Mouse (Mus musculus) liver, embryonic 15.5 days (tissue): ENCODE results near the gene Elmo1. TPM values are rescaled to one million over a fixed set of nuclear protein-coding genes. Genes with fewer than 3 reads are reported as not detected.

Experiments
- ATAC-seq: fragments of 200-750 bp; cut with Nextera tagmentation; 2 replicates; pipeline ENCODE4 v1.8.0; 2017; ENCODE audit warnings: moderate number of reproducible peaks, mild to moderate bottlenecking, moderate library complexity; ENCODE audit not compliant: insufficient read depth
- H3K27ac ChIP-seq: fragments of 300-500 bp; sonication (generic); replicated peaks from 2 replicates; pipeline ENCODE4 v1.5.1; 2015; ENCODE audit warnings: mild to moderate bottlenecking, inconsistent platforms
- H3K27me3 ChIP-seq: fragments of 300-500 bp; sonication (generic); 2 replicates; pipeline ENCODE4 v1.6.1; 2015; ENCODE audit warnings: mild to moderate bottlenecking, inconsistent platforms
- H3K36me3 ChIP-seq: fragments of 300-500 bp; sonication (generic); replicated peaks from 2 replicates; pipeline ENCODE4 v1.6.1; 2015; ENCODE audit warnings: moderate library complexity, mild to moderate bottlenecking, inconsistent platforms
- H3K4me1 ChIP-seq: fragments of 300-500 bp; sonication (generic); replicated peaks from 2 replicates; pipeline ENCODE4 v1.6.1; 2015; ENCODE audit warnings: inconsistent platforms
- H3K4me2 ChIP-seq: fragments of 300-500 bp; sonication (generic); 2 replicates; pipeline ENCODE4 v1.6.1; 2015; ENCODE audit warnings: moderate library complexity, mild to moderate bottlenecking, inconsistent platforms
- H3K4me3 ChIP-seq: fragments of 300-500 bp; sonication (generic); replicated peaks from 2 replicates; pipeline ENCODE4 v1.5.1; 2015; ENCODE audit warnings: mild to moderate bottlenecking, inconsistent platforms
- H3K9ac ChIP-seq: fragments of 300-500 bp; sonication (generic); 2 replicates; pipeline ENCODE4 v1.6.1; 2015; ENCODE audit warnings: moderate library complexity, mild to moderate bottlenecking, inconsistent platforms
- H3K9me3 ChIP-seq: fragments of 300-500 bp; sonication (generic); replicated peaks from 2 replicates; pipeline ENCODE4 v1.6.1; 2016; ENCODE audit warnings: inconsistent platforms
- WGBS: fragments of 180-500 bp; shearing (Covaris S2); methylation state at CpG from one replicate; pipeline ENCODE4 v1.1.7; 2015; ENCODE audit warnings: mixed read lengths; ENCODE audit not compliant: insufficient replicate concordance; 5-methylcytosine and 5-hydroxymethylcytosine counted together
- polyA plus RNA-seq: library from polyadenylated mRNA; unstranded; fragments of >200 nt; fragmentation: Nextera tagmentation; extraction: Ambion mirVana; gene quantifications from 2 replicates; pipeline ENCODE4 v1.2.1, GENCODE M21; 2015

The Elmo1 gene
- polyA plus RNA-seq, 1 experiment from 2014 or later: 4.9 TPM

GRCm38 (mm10) chr13:20061031-20061430 lies 29.4 kb upstream of the Elmo1 start:
- H3K9me3 ChIP-seq: no peaks in the 10 kb centered on the region
- WGBS: 54% methylated on average over 5 of the region's 5 CpGs
- no peaks in the 10 kb centered on the region for H3K4me1 ChIP-seq
- no peaks in the 10 kb centered on the region for H3K27me3 ChIP-seq
- H3K9ac ChIP-seq: no peak overlapping the region
- H3K4me3 ChIP-seq: no peak overlapping the region
- H3K36me3 ChIP-seq: no peaks in the 10 kb centered on the region
- no peak overlapping the region for H3K27ac ChIP-seq
- no peak for ATAC-seq
- H3K4me2 ChIP-seq: no peak overlapping the region

DNA sequence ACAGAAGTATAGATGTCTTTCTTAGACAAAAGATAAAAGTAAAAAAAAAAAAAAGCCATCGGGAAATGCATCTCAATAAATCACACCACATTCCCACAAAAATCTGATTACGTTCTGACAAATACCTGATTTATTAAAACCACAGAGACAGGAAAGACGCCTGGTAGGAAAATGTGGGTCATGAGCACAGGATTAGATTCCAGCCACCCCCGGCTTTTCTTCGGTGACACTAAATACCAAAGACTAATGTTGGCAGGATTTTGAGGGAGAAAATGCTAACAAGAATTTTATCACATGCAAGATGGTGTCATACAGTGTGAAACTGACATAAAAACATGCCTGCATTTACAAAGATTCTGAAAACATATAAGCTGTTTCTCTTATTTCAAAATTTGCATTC lies 27.1 kb upstream of the Elmo1 start:
- WGBS: 44% methylated on average over 5 of the region's 5 CpGs
- ATAC-seq: no peak
- H3K27me3 ChIP-seq: no peaks in the 10 kb centered on the region

DNA sequence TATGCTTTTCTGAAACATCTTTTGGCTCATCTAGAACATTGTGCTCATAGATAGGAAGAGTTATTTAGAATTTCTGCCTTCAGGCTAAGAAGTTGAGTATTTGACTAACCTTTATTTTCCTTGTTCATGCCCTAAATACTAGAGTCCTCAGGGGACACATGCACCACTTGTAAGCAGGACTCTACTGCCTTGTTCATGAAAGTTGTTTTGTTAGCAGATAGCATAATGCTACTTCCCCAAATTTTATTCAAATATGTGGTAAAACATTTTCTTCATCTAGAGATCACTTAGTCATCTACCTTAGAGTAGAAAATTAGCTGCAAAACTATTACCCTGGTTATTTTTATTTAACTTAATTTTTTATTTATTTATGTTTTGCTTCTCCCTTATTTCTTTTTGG lies 18.4 kb upstream of the Elmo1 start:
- no peak overlapping the region for H3K27ac ChIP-seq
- H3K4me1 ChIP-seq: no peaks in the 10 kb centered on the region
- no peaks in the 10 kb centered on the region for H3K36me3 ChIP-seq
- no peak overlapping the region for H3K4me3 ChIP-seq
- H3K9ac ChIP-seq: no peak overlapping the region
- H3K27me3 ChIP-seq: no peaks in the 10 kb centered on the region
- H3K4me2 ChIP-seq: no peak overlapping the region
- no peak for ATAC-seq
- no peaks in the 10 kb centered on the region for H3K9me3 ChIP-seq

More for the DNA sequence above, 27.1 kb upstream of the Elmo1 start:
- no peak overlapping the region for H3K4me2 ChIP-seq
- no peak overlapping the region for H3K27ac ChIP-seq
- H3K9me3 ChIP-seq: no peaks in the 10 kb centered on the region
- H3K9ac ChIP-seq: no peak overlapping the region
- no peaks in the 10 kb centered on the region for H3K36me3 ChIP-seq
- no peak overlapping the region for H3K4me3 ChIP-seq
- H3K4me1 ChIP-seq: no peaks in the 10 kb centered on the region

- ATAC-seq: no peak
- H3K4me3 ChIP-seq: no peak overlapping the region
- H3K4me2 ChIP-seq: no peak overlapping the region
- H3K4me1 ChIP-seq: no peaks in the 10 kb centered on the region
- 56% methylated on average over 5 of the region's 5 CpGs for WGBS
- no peaks in the 10 kb centered on the region for H3K36me3 ChIP-seq
- no peak overlapping the region for H3K27ac ChIP-seq
- H3K27me3 ChIP-seq: no peaks in the 10 kb centered on the region
- H3K9me3 ChIP-seq: no peaks in the 10 kb centered on the region
- H3K9ac ChIP-seq: no peak overlapping the region
Observed at GRCm38 (mm10) chr13:20072994-20073393, 17.4 kb upstream of the Elmo1 start.

DNA sequence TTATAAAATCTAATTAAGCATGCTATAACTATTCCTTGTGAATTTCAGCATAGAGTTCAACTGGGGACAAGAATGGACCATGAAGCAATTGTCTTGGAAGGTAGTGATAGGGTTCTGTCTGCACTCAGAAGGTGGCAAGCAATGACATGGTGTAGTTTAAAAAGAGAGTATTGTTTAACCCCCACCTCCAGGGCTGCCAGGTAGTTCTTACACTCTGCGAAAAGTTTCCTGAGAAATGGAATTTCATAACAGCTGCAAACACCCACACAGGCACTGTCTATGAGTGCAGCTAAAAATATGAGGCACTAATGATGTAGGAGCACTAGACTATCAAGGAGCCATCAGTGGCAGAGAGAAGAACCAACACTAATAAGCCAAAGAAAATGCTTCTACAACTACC lies 13.9 kb upstream of the Elmo1 start:
- no peaks in the 10 kb centered on the region for H3K36me3 ChIP-seq
- H3K4me1 ChIP-seq: no peaks in the 10 kb centered on the region
- no peaks in the 10 kb centered on the region for H3K27me3 ChIP-seq
- H3K9me3 ChIP-seq: no peaks in the 10 kb centered on the region
- H3K9ac ChIP-seq: no peak overlapping the region
- WGBS: 64% methylated on average over 1 of the region's 1 CpGs
- ATAC-seq: no peak
- no peak overlapping the region for H3K4me3 ChIP-seq
- H3K27ac ChIP-seq: no peak overlapping the region
- no peak overlapping the region for H3K4me2 ChIP-seq

- H3K9me3 ChIP-seq: no peaks in the 10 kb centered on the region
- no peak for ATAC-seq
- WGBS: 68% methylated on average over 3 of the region's 3 CpGs
- no peaks in the 10 kb centered on the region for H3K27me3 ChIP-seq
- H3K9ac ChIP-seq: no peak overlapping the region
- H3K4me2 ChIP-seq: no peak overlapping the region
- no peaks in the 10 kb centered on the region for H3K4me1 ChIP-seq
- H3K36me3 ChIP-seq: no peaks in the 10 kb centered on the region
- H3K4me3 ChIP-seq: no peak overlapping the region
- no peak overlapping the region for H3K27ac ChIP-seq
Observed at GRCm38 (mm10) chr13:20077237-20077636, 13.2 kb upstream of the Elmo1 start.

GRCm38 (mm10) chr13:20090711-20091603 lies 561 bp downstream of the Elmo1 start:
- under 1% methylated on average over 91 of the region's 93 CpGs for WGBS
- peak overlapping the region; percentile 78 for H3K27ac ChIP-seq
- peak; percentile 58 for ATAC-seq

DNA sequence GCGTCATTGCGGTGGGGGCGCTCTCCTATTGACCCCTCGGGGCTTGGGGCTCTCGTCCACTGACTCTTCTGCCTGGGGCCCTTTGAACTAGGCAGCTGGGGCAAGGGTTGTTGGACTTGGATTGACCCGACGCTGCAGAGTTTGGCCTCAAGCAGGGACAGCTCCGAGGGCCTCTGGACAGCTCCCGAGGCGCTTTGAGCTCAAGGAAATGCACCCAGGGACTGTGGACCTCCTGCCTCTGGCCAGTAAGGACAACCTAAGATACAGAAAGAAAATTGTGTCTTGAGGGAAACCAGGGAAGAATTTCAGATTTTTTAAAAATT lies 1.2 kb downstream of the Elmo1 start:
- H3K4me2 ChIP-seq: peak overlapping the region; percentile 66
- H3K27me3 ChIP-seq: peaks cover 66% of the 10 kb centered on the region
- peak; percentile 29; the same call in 1 of the 2 replicates for ATAC-seq
- peak overlapping the region; percentile 62 for H3K4me3 ChIP-seq
- no peaks in the 10 kb centered on the region for H3K9me3 ChIP-seq
- peaks cover 15% of the 10 kb centered on the region; the same call in 1 of the 2 replicates for H3K4me1 ChIP-seq
- H3K27ac ChIP-seq: peak overlapping the region; percentile 78; the same call in 1 of the 2 replicates
- no peaks in the 10 kb centered on the region for H3K36me3 ChIP-seq
- no peak overlapping the region for H3K9ac ChIP-seq
- WGBS: 2% methylated on average over 10 of the region's 10 CpGs

More at GRCm38 (mm10) chr13:20090711-20091603, 561 bp downstream of the Elmo1 start:
- no peaks in the 10 kb centered on the region for H3K9me3 ChIP-seq
- H3K9ac ChIP-seq: peak overlapping the region; percentile 54
- H3K4me2 ChIP-seq: peak overlapping the region; percentile 66
- H3K4me1 ChIP-seq: peaks cover 15% of the 10 kb centered on the region; the same call in 1 of the 2 replicates
- H3K27me3 ChIP-seq: peaks cover 66% of the 10 kb centered on the region
- peak overlapping the region; percentile 62 for H3K4me3 ChIP-seq
- no peaks in the 10 kb centered on the region for H3K36me3 ChIP-seq

DNA sequence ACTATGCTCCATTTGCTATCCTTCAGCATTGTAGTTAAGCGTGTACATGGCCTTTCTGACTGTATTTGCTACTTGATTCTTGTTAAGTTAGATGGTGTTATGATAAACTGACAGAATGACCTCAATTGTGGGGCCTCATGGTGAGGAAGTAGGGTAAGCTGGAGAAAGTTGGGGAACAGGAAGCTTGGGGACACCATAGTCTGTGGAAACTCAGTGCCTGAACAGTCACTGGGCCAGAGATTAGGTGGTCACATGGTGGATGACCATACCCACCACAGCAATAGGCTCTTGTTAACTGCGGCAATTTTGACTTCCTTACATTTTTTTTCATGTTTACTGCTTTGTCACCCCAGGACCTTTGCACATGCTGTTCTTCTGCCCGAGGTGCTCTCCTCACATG lies 1.9 kb downstream of the Elmo1 start:
- Histone ChIP-seq H3K27me3 (peaks cover 62% of the 10 kb centered on the region), H3K27ac (0 out of 2 replicates have a peak overlapping the region, but pooled peaks have one; percentile 17), H3K4me3 (no peak overlapping the region), H3K4me1 (peaks cover 19% of the 10 kb centered on the region; the same call in 1 of the 2 replicates), H3K9me3 (no peaks in the 10 kb centered on the region), H3K9ac (no peak overlapping the region), H3K36me3 (no peaks in the 10 kb centered on the region), H3K4me2 (peak overlapping the region; percentile 20; the same call in 1 of the 2 replicates)
- 52% methylated on average over 3 of the region's 3 CpGs for WGBS
- ATAC-seq: no peak

DNA sequence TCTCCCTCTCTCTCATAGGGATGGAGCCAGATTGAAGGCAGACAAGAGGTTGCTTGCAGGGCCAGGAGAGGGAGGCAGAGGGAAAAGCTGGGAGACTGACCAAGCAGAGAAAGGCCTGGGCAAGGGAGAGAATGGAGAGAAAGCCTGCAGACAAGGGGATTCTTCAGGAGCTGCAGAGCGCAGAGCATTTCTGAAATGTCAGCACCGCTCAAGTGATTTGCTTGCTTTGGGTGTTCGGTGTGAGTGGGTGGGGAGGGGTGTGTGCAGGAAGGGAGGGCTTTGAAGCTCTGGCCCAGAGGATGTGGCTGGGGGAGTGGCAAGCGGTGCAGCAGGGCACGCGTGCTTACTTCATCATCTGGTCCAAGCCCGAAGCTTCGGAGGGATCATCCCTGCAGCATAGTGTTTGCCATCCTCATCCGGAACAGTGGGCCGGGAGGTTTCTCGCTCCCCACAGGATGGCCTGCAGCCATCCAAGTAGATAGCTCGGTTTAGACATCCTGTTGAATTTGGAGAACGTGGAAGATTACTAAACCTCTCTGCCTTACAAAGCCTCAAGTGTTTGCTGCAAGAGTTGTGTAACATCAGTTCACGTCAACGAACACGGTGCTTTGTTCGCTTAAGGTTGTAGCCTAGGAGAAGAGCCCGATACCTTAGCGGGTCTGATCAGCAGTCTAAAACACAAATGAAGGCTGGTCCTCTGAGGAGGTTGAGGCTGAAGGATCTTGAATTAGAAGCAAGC lies 3.1 kb downstream of the Elmo1 start:
- Histone ChIP-seq H3K9ac (no peak overlapping the region), H3K4me1 (peaks cover 29% of the 10 kb centered on the region), H3K27me3 (peaks cover 51% of the 10 kb centered on the region), H3K4me2 (peak overlapping the region; percentile 33), H3K27ac (peak overlapping the region; percentile 38; the same call in 1 of the 2 replicates), H3K4me3 (no peak overlapping the region), H3K36me3 (no peaks in the 10 kb centered on the region), H3K9me3 (no peaks in the 10 kb centered on the region)
- ATAC-seq: no peak
- WGBS: 29% methylated on average over 19 of the region's 19 CpGs

DNA sequence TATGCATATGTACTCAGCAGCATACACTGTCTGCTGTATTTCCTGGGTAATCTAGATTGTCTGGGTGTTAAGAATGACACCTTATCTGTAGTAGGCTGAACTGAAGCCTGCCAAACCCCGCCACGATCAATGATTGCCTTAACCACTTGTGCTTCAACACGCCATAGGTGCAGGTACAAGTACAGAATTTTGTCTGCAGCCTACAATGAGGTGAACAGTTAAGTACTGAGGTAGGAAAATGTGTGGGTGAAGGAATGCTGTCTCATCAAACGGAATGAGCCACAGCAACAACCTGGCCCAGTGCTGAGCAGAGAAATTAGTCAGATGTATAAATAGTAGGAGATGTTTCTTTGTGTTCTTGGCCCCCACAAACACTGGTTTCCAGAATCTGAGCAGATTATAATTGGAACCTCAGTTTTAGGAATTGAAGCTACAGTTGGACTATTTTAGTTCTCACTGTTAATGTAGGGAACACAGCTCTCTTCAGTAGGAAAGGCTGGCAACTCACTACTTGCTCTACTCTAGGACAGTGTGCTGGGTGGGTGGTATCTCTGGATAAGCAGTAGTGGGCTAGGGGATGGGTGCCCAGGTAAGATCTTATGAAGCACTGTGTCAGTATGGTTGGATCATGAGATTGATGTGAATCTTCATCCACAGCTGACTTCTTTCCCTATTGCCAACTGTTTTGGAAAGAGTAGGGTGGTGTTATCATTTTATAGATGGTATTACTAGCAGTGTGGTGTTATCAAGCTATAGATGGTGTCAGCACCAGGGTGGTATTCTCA lies 4.7 kb downstream of the Elmo1 start:
- Histone ChIP-seq H3K9me3 (no peaks in the 10 kb centered on the region), H3K4me3 (no peak overlapping the region), H3K27ac (no peak overlapping the region), H3K27me3 (peaks cover 44% of the 10 kb centered on the region), H3K9ac (no peak overlapping the region), H3K4me1 (peaks cover 33% of the 10 kb centered on the region), H3K36me3 (no peaks in the 10 kb centered on the region), H3K4me2 (no peak overlapping the region)
- 48% methylated on average over 4 of the region's 4 CpGs for WGBS
- ATAC-seq: no peak
